Mouse (Mus musculus) lung, adult 2 months (tissue): ENCODE measurements at regions not wholly inside any gene's neighbourhood (a gene's known extent, or its start where the extent isn't known, plus 50 kb on each side); places are given as distances from the start of the nearest gene placed in this dataset.

ENCODE experiments used
- DNase-seq: peaks from one replicate; pipeline ENCODE4 v3.0.0; 2022
- H3K4me1 ChIP-seq: fragments of 200-500 bp; 2 replicates; pipeline ENCODE4 v1.6.1; 2011; ENCODE audit warnings: low read length; ENCODE audit not compliant: control insufficient read depth, insufficient read depth
- H3K4me3 ChIP-seq: fragments of 200-500 bp; replicated peaks from 2 replicates; pipeline ENCODE3; 2011; ENCODE audit warnings: low read depth, mild to moderate bottlenecking, control low read depth, low read length; ENCODE audit errors: extremely low read depth
- CTCF ChIP-seq: fragments of 200-500 bp; IDR thresholded peaks from 2 replicates; pipeline ENCODE4 v1.5.1; 2011; ENCODE audit warnings: mild to moderate bottlenecking, low read length, control low read depth; ENCODE audit not compliant: insufficient read depth
- POLR2A ChIP-seq: fragments of 200-500 bp; IDR thresholded peaks from 2 replicates; pipeline ENCODE4 v1.6.1; 2011; ENCODE audit warnings: low read depth, mild to moderate bottlenecking, control low read depth, low read length, borderline replicate concordance; ENCODE audit errors: extremely low read depth
- WGBS: fragments of 180-500 bp; shearing (Covaris S2); methylation state at CpG from one replicate; pipeline ENCODE4 v1.1.7; 2018; 5-methylcytosine and 5-hydroxymethylcytosine counted together

- H3K4me3 ChIP-seq, result no peak overlapping the region
- TF ChIP-seq POLR2A (no peak), CTCF (no peak)
- 87% methylated on average over 6 of the region's 6 CpGs for WGBS
- H3K4me1 ChIP-seq, result no peaks in the 10 kb centered on the region
- DNase-seq, result no peak
Measured at GRCm38 (mm10) chr10:44751061-44751460, 222.8 kb upstream of the Prdm1 start.

GRCm38 (mm10) chr10:44749206-44749605, 220.9 kb upstream of the Prdm1 start:
- no peaks in the 10 kb centered on the region for H3K4me1 ChIP-seq
- 37% methylated on average over 4 of the region's 4 CpGs for WGBS
- H3K4me3 ChIP-seq, result no peak overlapping the region
- TF ChIP-seq POLR2A, result no peak
- TF ChIP-seq CTCF, result no peak
- DNase-seq, result no peak

- DNase-seq, result no peak
- no peaks in the 10 kb centered on the region for H3K4me1 ChIP-seq
- 71% methylated on average over 3 of the region's 3 CpGs for WGBS
- no peak for TF ChIP-seq POLR2A
- H3K4me3 ChIP-seq, result no peak overlapping the region
Measured at GRCm38 (mm10) chr10:44747419-44747818, 219.1 kb upstream of the Prdm1 start.

- Histone ChIP-seq H3K4me1 (no peaks in the 10 kb centered on the region), H3K4me3 (no peak overlapping the region)
- no peak for DNase-seq
- TF ChIP-seq POLR2A (no peak), CTCF (no peak)
- WGBS, result 42% methylated on average over 2 of the region's 2 CpGs
Measured at GRCm38 (mm10) chr10:44744221-44744620, 215.9 kb upstream of the Prdm1 start.

GRCm38 (mm10) chr10:44733641-44734040, 205.3 kb upstream of the Prdm1 start:
- DNase-seq, result no peak
- Histone ChIP-seq H3K4me1 (no peaks in the 10 kb centered on the region), H3K4me3 (no peak overlapping the region)
- WGBS, result 70% methylated on average over 5 of the region's 5 CpGs
- TF ChIP-seq CTCF (no peak), POLR2A (no peak)

- TF ChIP-seq POLR2A, result no peak
- no peak for TF ChIP-seq CTCF
- DNase-seq, result no peak
- no peaks in the 10 kb centered on the region for H3K4me1 ChIP-seq
- 71% methylated on average over 8 of the region's 8 CpGs for WGBS
- H3K4me3 ChIP-seq, result no peak overlapping the region
Measured at GRCm38 (mm10) chr10:44730721-44731120, 202.4 kb upstream of the Prdm1 start.

- WGBS, result 75% methylated on average over 4 of the region's 4 CpGs
- H3K4me1 ChIP-seq, result no peaks in the 10 kb centered on the region
Measured at GRCm38 (mm10) chr10:44728963-44729362, 200.7 kb upstream of the Prdm1 start.

GRCm38 (mm10) chr10:44724575-44724974, 196.3 kb upstream of the Prdm1 start:
- 63% methylated on average over 3 of the region's 3 CpGs for WGBS
- DNase-seq, result no peak
- no peak for TF ChIP-seq CTCF
- no peak for TF ChIP-seq POLR2A
- Histone ChIP-seq H3K4me1 (no peaks in the 10 kb centered on the region), H3K4me3 (no peak overlapping the region)

More at GRCm38 (mm10) chr10:44728963-44729362, 200.7 kb upstream of the Prdm1 start:
- DNase-seq, result no peak
- H3K4me3 ChIP-seq, result no peak overlapping the region
- TF ChIP-seq POLR2A, result no peak
- no peak for TF ChIP-seq CTCF

- TF ChIP-seq CTCF, result no peak
- TF ChIP-seq POLR2A, result no peak
- Histone ChIP-seq H3K4me1 (no peaks in the 10 kb centered on the region), H3K4me3 (no peak overlapping the region)
- 24% methylated on average over 1 of the region's 1 CpGs for WGBS
- no peak for DNase-seq
Measured at GRCm38 (mm10) chr10:44723845-44724244, 195.5 kb upstream of the Prdm1 start.

- 72% methylated on average over 5 of the region's 5 CpGs for WGBS
- H3K4me3 ChIP-seq, result no peak overlapping the region
- TF ChIP-seq CTCF, result no peak
- no peak for TF ChIP-seq POLR2A
- no peak for DNase-seq
- no peaks in the 10 kb centered on the region for H3K4me1 ChIP-seq
Measured at GRCm38 (mm10) chr10:44723321-44723720, 195.0 kb upstream of the Prdm1 start.

GRCm38 (mm10) chr10:44721670-44722069, 193.4 kb upstream of the Prdm1 start:
- no peaks in the 10 kb centered on the region for H3K4me1 ChIP-seq
- WGBS, result 79% methylated on average over 10 of the region's 10 CpGs
- no peak for DNase-seq
- no peak overlapping the region for H3K4me3 ChIP-seq
- no peak for TF ChIP-seq POLR2A
- TF ChIP-seq CTCF, result no peak
